Mouse (Mus musculus) embryonic facial prominence, embryonic 11.5 days (tissue): ENCODE data around the gene Scube2. TPM values are rescaled to one million over a fixed set of nuclear protein-coding genes. Genes with fewer than 3 reads are reported as not detected.

Experiments used
- ATAC-seq: fragments of 200-750 bp; cut with Nextera tagmentation; replicated peaks from 2 replicates; pipeline ENCODE4 v1.8.0; 2017; ENCODE audit warnings: low read depth; ENCODE audit not compliant: insufficient number of reproducible peaks, low FRiP score, low TSS enrichment
- DNase-seq: peaks from one replicate; pipeline ENCODE4 v3.0.0-alpha.2; 2015; ENCODE audit warnings: low spot score
- H3K27ac ChIP-seq: fragments of 300-500 bp; sonication (generic); replicated peaks from 2 replicates; pipeline ENCODE4 v1.5.1; 2014; ENCODE audit warnings: mild to moderate bottlenecking, low read depth, low read length, control low read depth
- H3K27me3 ChIP-seq: fragments of 300-500 bp; sonication (generic); 2 replicates; pipeline ENCODE4 v1.6.1; 2014; ENCODE audit warnings: mild to moderate bottlenecking, low read length, moderate library complexity, mixed read lengths; ENCODE audit not compliant: control insufficient read depth, insufficient read depth
- H3K36me3 ChIP-seq: fragments of 300-500 bp; sonication (generic); replicated peaks from 2 replicates; pipeline ENCODE4 v1.6.1; 2014; ENCODE audit warnings: low read depth, mild to moderate bottlenecking, low read length, moderate library complexity, mixed read lengths; ENCODE audit not compliant: control insufficient read depth, insufficient read depth
- H3K4me1 ChIP-seq: fragments of 300-500 bp; sonication (generic); 2 replicates; pipeline ENCODE4 v1.6.1; 2014; ENCODE audit warnings: low read length, mixed read lengths; ENCODE audit not compliant: control insufficient read depth, insufficient read depth
- H3K4me2 ChIP-seq: fragments of 300-500 bp; sonication (generic); 2 replicates; pipeline ENCODE4 v1.6.1; 2014; ENCODE audit warnings: low read depth, mild to moderate bottlenecking, control low read depth, low read length, moderate library complexity
- H3K4me3 ChIP-seq: fragments of 300-500 bp; sonication (generic); 2 replicates; pipeline ENCODE4 v1.5.1; 2014; ENCODE audit warnings: low read depth, low read length, control low read depth
- H3K9ac ChIP-seq: fragments of 300-500 bp; sonication (generic); replicated peaks from 2 replicates; pipeline ENCODE4 v1.6.1; 2014; ENCODE audit warnings: mild to moderate bottlenecking, control low read depth, low read length
- H3K9me3 ChIP-seq: fragments of 300-500 bp; sonication (generic); replicated peaks from 2 replicates; pipeline ENCODE4 v1.6.1; 2016; ENCODE audit warnings: mild to moderate bottlenecking, low read length, inconsistent platforms, mixed read lengths; ENCODE audit not compliant: control insufficient read depth
- WGBS: fragments of 180-500 bp; shearing (Covaris S2); extraction: QIAGEN DNeasy Blood & Tissue Kit; methylation state at CpG from one replicate; pipeline ENCODE4 v1.1.7; 2014; 5-methylcytosine and 5-hydroxymethylcytosine counted together
- polyA plus RNA-seq: library from polyadenylated mRNA; unstranded; fragments of >200 nt; fragmentation: Nextera tagmentation; extraction: Ambion mirVana; gene quantifications from 2 replicates; pipeline ENCODE4 v1.2.1, GENCODE M21; 2014

Gene Scube2
- polyA plus RNA-seq, result 0.28 and 0.50 TPM in 2 replicates

DNA sequence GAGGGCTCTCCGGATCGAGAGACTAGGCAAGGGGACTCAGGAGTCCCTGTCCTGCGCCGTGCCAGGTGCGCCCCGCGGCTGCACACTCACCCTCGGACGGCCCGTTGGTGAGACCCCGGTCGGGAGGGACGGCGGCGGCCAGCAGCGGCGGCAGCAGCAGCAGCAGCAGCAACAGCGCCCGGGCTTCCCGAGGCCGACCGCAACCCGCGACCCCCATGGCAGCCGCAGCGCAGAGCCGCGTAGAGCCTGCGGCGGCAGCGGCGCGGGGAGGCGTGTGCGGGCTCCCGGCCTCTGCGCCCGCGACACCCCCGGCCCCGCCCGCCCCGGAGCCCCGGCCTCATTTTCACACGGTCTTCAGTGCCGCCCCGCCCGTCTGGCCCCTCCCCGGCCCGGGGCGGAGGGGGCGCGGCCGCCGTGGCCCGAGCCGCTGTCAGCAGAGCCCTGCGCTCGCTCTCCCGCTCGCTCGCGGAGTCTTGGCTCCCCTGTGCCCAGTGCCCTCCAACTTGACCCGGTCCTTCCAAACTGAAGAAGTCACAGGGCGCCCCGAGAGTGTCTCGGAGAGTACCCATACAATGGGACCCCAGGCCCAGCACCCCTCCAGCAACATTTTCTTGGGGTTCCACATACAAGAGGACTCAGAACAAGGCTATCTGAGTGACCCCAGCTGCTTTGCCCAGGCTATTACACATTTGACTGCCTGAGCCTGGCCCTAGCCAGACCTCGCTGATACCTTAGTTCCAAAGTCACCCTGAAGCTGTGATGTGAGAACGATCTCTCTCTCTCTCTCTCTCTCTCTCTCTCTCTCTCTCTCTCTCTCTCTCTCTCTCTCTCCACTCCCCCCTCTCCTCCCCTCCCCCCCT, at the start of gene Scube2:
TSS of gene Scube2 (minus strand) at position 310 of the 860 bp plus-strand sequence.
- under 1% methylated on average over 44 of the region's 69 CpGs for WGBS
- Histone ChIP-seq H3K9ac (peak within 1 kb of the TSS; percentile 57), H3K27ac (no peak within 1 kb of the TSS), H3K4me2 (peak within 1 kb of the TSS; percentile 100), H3K27me3 (peaks cover 4% of the 10 kb centered on the region), H3K36me3 (no peaks in the 10 kb centered on the region), H3K9me3 (no peaks in the 10 kb centered on the region), H3K4me3 (peak within 1 kb of the TSS; percentile 63), H3K4me1 (peaks cover 2% of the 10 kb centered on the region; the same call in 1 of the 2 replicates)
- ATAC-seq (peak; percentile 72), DNase-seq (peak; percentile 52)

DNA sequence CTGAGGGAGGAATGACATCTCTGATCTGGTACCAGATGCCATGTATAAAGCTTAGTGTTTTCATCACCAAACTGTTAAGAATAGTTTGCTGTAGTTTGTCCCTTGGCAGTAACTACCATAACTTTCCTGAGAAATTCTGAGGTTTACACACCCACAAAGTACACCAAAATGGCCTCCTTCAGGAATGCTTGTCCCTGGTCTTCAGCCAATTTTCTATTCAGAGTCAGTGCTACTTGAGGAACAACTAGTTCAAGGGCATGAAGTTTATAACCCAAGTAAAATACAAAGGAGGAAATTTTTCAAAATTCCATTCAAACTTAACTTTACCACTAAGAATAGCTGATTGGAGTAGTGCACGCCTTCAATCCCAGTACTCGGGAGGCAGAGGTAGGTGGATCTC, 40.7 kb upstream of the Scube2 start:
- Histone ChIP-seq H3K27me3 (no peaks in the 10 kb centered on the region), H3K9ac (no peak overlapping the region), H3K9me3 (no peaks in the 10 kb centered on the region), H3K4me1 (no peaks in the 10 kb centered on the region), H3K27ac (no peak overlapping the region), H3K4me2 (no peak overlapping the region), H3K4me3 (no peak overlapping the region), H3K36me3 (peaks cover 10% of the 10 kb centered on the region)
- no peak for DNase-seq
- ATAC-seq, result no peak
- WGBS, result 95% methylated on average over 2 of the region's 2 CpGs

DNA sequence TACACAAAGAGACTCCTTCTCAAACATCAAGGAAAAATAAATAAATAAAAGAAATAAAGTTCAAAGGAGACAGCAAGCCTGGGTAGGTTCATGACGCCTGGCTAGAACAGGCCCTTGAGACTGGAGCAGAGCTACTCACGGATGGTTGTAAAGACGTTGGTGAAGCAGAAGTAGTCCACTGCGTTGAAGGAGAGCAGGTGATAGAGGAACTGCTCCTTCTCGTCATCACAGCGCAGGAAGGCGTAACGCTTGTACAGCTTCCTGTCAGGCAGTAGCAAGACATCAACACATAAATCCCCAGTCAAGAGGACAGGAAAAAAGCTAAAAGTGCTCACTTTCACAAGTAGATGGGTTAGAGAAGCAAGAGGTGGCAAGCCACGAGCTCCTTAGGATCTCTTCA, 35.4 kb upstream of the Scube2 start:
- DNase-seq (no peak), ATAC-seq (no peak)
- WGBS, result 85% methylated on average over 9 of the region's 9 CpGs
- no peak overlapping the region for H3K9ac ChIP-seq
- peaks cover 18% of the 10 kb centered on the region for H3K36me3 ChIP-seq
- H3K27ac ChIP-seq, result no peak overlapping the region
- no peaks in the 10 kb centered on the region for H3K27me3 ChIP-seq
- H3K4me3 ChIP-seq, result no peak overlapping the region
- H3K9me3 ChIP-seq, result no peaks in the 10 kb centered on the region
- H3K4me2 ChIP-seq, result no peak overlapping the region
- no peaks in the 10 kb centered on the region for H3K4me1 ChIP-seq

DNA sequence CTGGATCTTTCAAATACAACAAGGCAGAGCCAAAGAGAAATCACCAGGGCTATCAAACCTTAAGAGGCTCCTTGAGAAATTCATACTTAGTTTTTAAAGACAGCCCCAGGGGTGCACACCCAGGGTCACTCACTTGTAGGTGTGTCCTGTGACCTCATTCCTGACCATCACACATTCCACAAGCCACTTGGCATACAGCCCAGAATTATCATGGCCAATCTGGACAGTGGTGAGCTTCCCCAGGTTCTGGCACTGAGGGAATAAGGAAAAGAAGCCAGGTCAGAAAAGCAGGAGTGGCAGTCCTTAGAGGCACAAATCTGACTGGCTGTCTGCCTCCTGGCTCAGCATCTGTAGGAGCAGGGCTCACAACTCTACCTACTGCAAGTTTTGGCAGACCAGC, 33.4 kb upstream of the Scube2 start:
- Histone ChIP-seq H3K9ac (no peak overlapping the region), H3K27ac (no peak overlapping the region), H3K4me2 (no peak overlapping the region), H3K4me1 (no peaks in the 10 kb centered on the region), H3K36me3 (peaks cover 21% of the 10 kb centered on the region), H3K4me3 (no peak overlapping the region), H3K9me3 (no peaks in the 10 kb centered on the region), H3K27me3 (no peaks in the 10 kb centered on the region)
- no peak for DNase-seq
- no peak for ATAC-seq

DNA sequence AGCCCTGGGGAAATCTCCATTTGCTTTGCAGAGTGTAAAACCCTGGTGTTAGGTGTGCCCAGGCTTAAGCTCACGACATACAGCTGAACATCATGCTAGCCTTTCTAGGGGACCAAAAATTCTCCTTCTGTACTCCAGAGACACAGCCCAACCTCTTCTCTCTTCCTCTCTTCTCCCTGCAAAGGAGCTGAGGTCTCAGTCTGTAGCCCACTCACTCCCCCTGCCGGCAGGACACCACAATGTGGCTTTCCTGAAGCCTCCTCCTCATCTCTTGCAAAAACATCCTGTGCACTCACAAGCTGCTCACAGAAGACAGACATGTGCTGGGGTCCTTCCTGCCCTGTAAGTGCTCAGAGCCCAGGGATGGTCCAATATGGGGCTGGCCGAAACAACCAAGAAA, 27.1 kb upstream of the Scube2 start:
- no peaks in the 10 kb centered on the region for H3K27me3 ChIP-seq
- H3K27ac ChIP-seq, result no peak overlapping the region
- H3K4me2 ChIP-seq, result no peak overlapping the region
- H3K36me3 ChIP-seq, result peaks cover 8% of the 10 kb centered on the region; the same call in 1 of the 2 replicates
- ATAC-seq, result no peak; the same call in 1 of the 2 replicates
- H3K9ac ChIP-seq, result no peak overlapping the region
- no peaks in the 10 kb centered on the region for H3K9me3 ChIP-seq
- DNase-seq, result peak; percentile 73
- H3K4me1 ChIP-seq, result no peaks in the 10 kb centered on the region
- 40% methylated on average over 3 of the region's 3 CpGs for whole genome bisulfite sequencing
- no peak overlapping the region for H3K4me3 ChIP-seq

DNA sequence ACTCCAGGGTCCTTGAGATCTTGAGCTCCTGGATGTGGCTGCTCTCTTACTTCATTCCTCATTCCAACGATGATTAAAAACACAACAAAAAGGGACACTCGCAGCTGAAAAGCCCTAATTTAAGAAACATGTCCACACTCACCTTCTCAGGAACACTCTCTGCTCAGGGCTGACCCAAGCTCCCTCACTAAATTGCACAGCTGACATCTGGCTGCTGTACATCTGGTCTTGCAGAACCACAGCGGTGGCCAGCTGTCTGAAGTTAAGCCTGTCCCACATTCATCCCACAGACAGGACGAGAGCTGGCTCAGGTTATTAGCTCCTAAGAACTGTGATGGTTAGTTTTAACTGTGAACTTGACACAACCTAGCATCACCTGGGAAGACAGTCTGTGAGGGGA, 26.3 kb upstream of the Scube2 start:
- ATAC-seq, result no peak
- no peak overlapping the region for H3K4me3 ChIP-seq
- 78% methylated on average over 4 of the region's 4 CpGs for WGBS
- no peak overlapping the region for H3K4me2 ChIP-seq
- H3K9me3 ChIP-seq, result no peaks in the 10 kb centered on the region
- H3K27me3 ChIP-seq, result no peaks in the 10 kb centered on the region
- H3K9ac ChIP-seq, result no peak overlapping the region
- DNase-seq, result no peak
- H3K4me1 ChIP-seq, result no peaks in the 10 kb centered on the region
- H3K27ac ChIP-seq, result no peak overlapping the region
- peaks cover 4% of the 10 kb centered on the region; the same call in 1 of the 2 replicates for H3K36me3 ChIP-seq

DNA sequence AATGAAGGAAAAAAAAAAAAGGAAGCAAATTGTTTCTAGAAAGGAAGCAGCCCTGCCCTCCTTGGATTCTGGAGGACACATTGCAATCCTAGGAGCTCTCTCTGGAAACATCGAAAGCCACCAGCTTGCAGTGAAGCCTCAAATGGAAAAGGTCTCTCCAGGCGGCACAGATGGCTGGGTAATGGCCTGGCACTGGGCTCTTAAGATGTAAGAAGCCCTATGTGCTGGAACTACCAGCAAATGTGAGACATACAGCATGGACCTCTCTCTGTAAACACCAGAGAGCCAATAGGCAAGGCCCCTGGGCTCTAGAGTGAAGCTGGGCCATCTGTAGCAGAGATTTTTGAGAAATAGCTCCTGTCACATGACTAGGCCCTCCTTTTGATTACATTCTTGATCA, 24.8 kb upstream of the Scube2 start:
- no peak overlapping the region for H3K4me2 ChIP-seq

DNA sequence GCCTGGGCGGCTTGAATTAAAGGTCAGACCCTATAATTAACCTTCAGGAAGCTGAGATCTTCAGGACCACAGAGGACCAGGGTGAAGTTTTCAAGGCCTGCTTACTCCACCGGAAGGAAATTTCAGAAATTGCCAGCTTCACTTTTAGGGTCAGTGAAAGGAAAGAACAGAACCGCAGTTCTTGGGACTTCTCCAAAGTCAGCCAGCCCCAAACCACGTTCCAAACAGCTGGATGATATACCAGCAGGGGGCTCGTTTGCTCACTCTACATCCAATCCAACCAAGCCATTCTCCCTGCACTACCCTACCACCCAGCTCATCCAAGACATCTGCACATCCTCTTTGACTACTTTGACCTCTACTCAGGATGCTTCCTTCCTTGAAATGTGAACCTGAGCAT, 23.8 kb upstream of the Scube2 start:
- Histone ChIP-seq H3K36me3 (no peaks in the 10 kb centered on the region; the same call in 1 of the 2 replicates), H3K9me3 (no peaks in the 10 kb centered on the region), H3K27me3 (no peaks in the 10 kb centered on the region), H3K4me1 (no peaks in the 10 kb centered on the region), H3K27ac (no peak overlapping the region), H3K9ac (no peak overlapping the region), H3K4me2 (no peak overlapping the region), H3K4me3 (no peak overlapping the region)
- ATAC-seq (no peak), DNase-seq (no peak)
- WGBS, result 64% methylated on average over 5 of the region's 5 CpGs

More for the DNA sequence above, 24.8 kb upstream of the Scube2 start:
- DNase-seq, result no peak
- H3K4me1 ChIP-seq, result no peaks in the 10 kb centered on the region
- H3K27me3 ChIP-seq, result no peaks in the 10 kb centered on the region
- no peak overlapping the region for H3K27ac ChIP-seq
- H3K9me3 ChIP-seq, result no peaks in the 10 kb centered on the region
- no peak overlapping the region for H3K4me3 ChIP-seq
- no peak overlapping the region for H3K9ac ChIP-seq
- WGBS, result 88% methylated on average over 2 of the region's 2 CpGs
- H3K36me3 ChIP-seq, result peaks cover 3% of the 10 kb centered on the region; the same call in 1 of the 2 replicates
- no peak for ATAC-seq
